Mouse (Mus musculus): Measurements from ENCODE around the gene Hormad1.

GRCm38 (mm10) chr3:95526111-95526510 is 33.4 kb upstream of the Hormad1 start:
- no peak for TF ChIP-seq CTCF (IDR thresholded peaks at IDR 0.05; ENCODE audit: borderline replicate concordance, insufficient read depth, low read length)
- no peak for TF ChIP-seq POLR2A (IDR thresholded peaks at IDR 0.05; ENCODE audit: low read depth, low read length)
